Mouse (Mus musculus): ENCODE results near the gene Mapk8. TPM values are rescaled to one million over a fixed set of nuclear protein-coding genes. Genes with fewer than 3 reads are reported as not detected.

Gene Mapk8
- polyA plus RNA-seq, 1 experiment from 2014 or later, result 10.3 TPM

DNA sequence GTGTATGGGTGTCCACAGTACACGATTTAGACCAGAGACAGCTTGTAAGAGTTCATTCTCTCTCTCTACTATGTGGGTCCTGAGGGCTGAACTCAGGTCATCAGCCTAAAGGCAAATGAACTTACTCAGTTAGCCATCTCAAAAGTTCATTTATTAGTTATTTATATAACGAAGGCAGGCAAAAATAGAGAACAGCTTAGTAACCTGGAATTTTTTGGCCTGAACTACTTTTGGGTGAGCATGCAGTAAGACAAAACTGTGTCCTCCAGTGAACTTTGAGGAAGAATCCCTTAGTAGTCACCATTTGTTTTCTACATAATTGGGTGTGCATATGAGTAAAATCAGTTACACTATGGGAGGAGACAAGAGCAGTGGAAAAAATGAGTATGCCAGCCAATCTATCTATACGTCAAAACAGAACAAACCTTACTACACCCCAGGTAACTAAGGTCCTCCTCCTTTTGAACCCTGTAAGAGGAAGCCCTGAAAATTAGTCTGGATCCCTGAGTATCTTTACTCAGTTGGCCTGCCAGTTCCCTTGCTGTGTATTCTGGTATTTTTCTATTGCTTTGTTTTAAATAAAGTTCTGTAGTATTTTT, 28.5 kb downstream of the Mapk8 start:
- H3K9me3 ChIP-seq (ENCODE audit: control insufficient read depth, low read length), result no peaks in the 10 kb centered on the region
- WGBS, result 89% methylated on average over 3 of the region's 3 CpGs
- no peak for ATAC-seq
- H3K4me3 ChIP-seq (ENCODE audit: low read length), result no peak overlapping the region
- no peaks in the 10 kb centered on the region for H3K4me1 ChIP-seq (ENCODE audit: control insufficient read depth, insufficient read depth, low read length)
- no peaks in the 10 kb centered on the region for H3K27me3 ChIP-seq (replicated peaks; ENCODE audit: control insufficient read depth, insufficient read depth, low read length)
- H3K27ac ChIP-seq (ENCODE audit: low read length), result no peak overlapping the region
- no peak overlapping the region for H3K4me2 ChIP-seq (ENCODE audit: low read depth, low read length)
- no peaks in the 10 kb centered on the region for H3K36me3 ChIP-seq (ENCODE audit: control insufficient read depth, insufficient read depth, low read length)
- H3K9ac ChIP-seq (ENCODE audit: low read depth, low read length), result no peak overlapping the region

DNA sequence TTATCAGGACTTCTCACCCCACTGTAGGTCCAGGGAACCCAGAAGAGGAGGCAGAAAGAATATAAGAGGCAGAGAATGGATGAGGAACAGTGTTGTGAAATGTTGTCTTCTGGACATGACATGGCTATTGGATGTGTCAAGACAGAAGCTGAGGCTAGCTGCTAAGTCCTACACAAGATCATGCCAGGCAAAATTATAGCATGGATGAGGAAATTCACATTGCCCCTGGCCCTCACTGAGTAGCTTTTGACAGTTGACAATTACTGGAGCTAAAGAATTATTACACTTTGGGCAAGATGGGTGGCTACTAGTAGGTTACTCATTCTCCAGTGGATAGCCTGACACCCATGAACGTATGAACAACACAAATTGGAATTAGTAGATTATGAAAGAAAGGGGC, 31.2 kb downstream of the Mapk8 start:
- Histone ChIP-seq H3K27me3 (replicated peaks; ENCODE audit: control insufficient read depth, insufficient read depth, low read length) (no peaks in the 10 kb centered on the region), H3K9me3 (ENCODE audit: control insufficient read depth, low read length) (no peaks in the 10 kb centered on the region), H3K4me3 (ENCODE audit: low read length) (no peak overlapping the region), H3K27ac (ENCODE audit: low read length) (no peak overlapping the region), H3K9ac (ENCODE audit: low read depth, low read length) (no peak overlapping the region), H3K4me1 (ENCODE audit: control insufficient read depth, insufficient read depth, low read length) (no peaks in the 10 kb centered on the region), H3K4me2 (ENCODE audit: low read depth, low read length) (no peak overlapping the region), H3K36me3 (ENCODE audit: control insufficient read depth, insufficient read depth, low read length) (no peaks in the 10 kb centered on the region)
- ATAC-seq, result no peak
- WGBS, result 97% methylated on average over 1 of the region's 1 CpGs

DNA sequence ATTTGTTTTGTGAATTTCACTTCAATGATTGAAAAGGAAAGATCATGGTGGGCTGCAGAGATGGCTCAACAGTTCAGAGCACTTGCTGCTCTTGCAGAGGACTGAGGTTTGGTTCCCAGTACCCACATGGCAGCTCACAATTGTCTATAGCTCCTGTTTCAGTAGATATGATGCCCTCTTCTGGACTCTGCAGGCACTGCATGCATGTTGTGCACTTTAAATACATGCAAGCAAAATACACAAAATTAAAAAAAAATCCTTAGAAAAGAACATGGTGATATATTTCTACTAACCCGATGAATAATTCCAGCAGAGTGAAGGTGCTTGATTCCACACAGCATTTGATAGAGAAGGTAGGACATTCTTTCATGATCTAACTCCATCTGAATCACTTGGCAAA, 44.6 kb downstream of the Mapk8 start:
- Histone ChIP-seq H3K36me3 (ENCODE audit: control insufficient read depth, insufficient read depth, low read length) (no peaks in the 10 kb centered on the region), H3K27ac (ENCODE audit: low read length) (no peak overlapping the region), H3K9me3 (ENCODE audit: control insufficient read depth, low read length) (no peaks in the 10 kb centered on the region), H3K4me2 (ENCODE audit: low read depth, low read length) (no peak overlapping the region), H3K9ac (ENCODE audit: low read depth, low read length) (no peak overlapping the region), H3K4me3 (ENCODE audit: low read length) (no peak overlapping the region), H3K4me1 (ENCODE audit: control insufficient read depth, insufficient read depth, low read length) (no peaks in the 10 kb centered on the region), H3K27me3 (replicated peaks; ENCODE audit: control insufficient read depth, insufficient read depth, low read length) (no peaks in the 10 kb centered on the region)
- 98% methylated on average over 1 of the region's 1 CpGs for WGBS
- no peak for ATAC-seq

DNA sequence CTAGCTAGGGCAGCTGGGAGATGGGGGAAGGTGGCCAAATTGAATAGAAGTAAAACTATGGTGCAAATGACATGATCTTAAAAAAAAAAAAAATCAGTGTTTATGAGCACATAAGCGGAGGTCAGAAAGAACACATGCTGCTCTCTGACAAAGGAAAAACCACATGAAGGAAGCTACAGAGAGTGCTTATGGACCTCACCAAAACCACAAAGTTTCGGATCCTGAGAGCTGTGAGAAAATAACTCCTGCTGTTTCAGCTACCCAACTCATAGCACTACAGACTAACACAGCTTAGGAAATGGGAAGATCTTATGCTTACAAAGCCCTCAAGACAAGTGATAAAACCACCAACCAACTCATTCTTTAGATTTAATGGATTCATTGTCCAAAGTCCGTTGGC, 46.9 kb downstream of the Mapk8 start:
- Histone ChIP-seq H3K4me3 (ENCODE audit: low read length) (no peak overlapping the region), H3K9ac (ENCODE audit: low read depth, low read length) (no peak overlapping the region), H3K4me1 (ENCODE audit: control insufficient read depth, insufficient read depth, low read length) (no peaks in the 10 kb centered on the region), H3K27me3 (replicated peaks; ENCODE audit: control insufficient read depth, insufficient read depth, low read length) (no peaks in the 10 kb centered on the region), H3K36me3 (ENCODE audit: control insufficient read depth, insufficient read depth, low read length) (no peaks in the 10 kb centered on the region), H3K9me3 (ENCODE audit: control insufficient read depth, low read length) (no peaks in the 10 kb centered on the region), H3K4me2 (ENCODE audit: low read depth, low read length) (no peak overlapping the region), H3K27ac (ENCODE audit: low read length) (no peak overlapping the region)
- ATAC-seq, result no peak
- WGBS, result 85% methylated on average over 3 of the region's 3 CpGs

DNA sequence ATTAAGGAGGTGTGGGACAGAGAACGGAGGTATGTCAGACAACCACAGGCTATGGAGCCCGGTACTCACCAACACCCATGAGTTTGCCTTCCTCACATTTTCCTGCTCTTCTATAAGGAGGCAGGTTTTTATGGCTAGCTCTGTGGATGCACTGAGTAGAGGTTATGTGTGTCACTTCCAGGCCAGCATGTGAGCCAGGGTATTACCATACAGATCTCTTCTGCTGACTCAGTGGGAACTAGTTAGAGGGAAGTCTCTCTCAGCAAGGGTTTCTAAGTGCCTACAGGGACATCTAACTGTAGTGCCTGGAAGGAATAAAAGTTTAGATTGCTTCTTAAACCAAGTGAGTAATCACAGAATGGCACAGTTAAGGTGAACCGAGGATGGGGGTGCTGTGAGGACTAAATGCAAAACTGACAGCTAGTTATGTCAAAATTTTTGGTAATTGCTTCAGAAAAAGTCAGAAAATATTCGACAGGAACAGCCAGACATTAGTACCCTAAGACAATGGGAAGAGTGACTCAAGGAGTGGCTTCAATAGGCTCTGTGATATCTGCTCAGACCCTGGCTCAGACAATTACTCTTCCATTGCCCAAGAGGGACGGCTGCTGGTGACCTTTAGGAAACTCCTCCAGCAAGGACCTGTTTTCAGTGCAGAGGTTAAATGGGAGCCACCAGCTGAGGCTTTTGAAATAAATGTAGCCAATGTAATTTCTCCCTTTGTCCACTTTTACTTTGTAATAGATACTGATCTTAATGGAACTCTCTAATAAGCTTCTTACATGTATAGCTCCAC, 48.7 kb downstream of the Mapk8 start:
- no peak overlapping the region for H3K9ac ChIP-seq (ENCODE audit: low read depth, low read length)
- H3K9me3 ChIP-seq (ENCODE audit: control insufficient read depth, low read length), result no peaks in the 10 kb centered on the region
- no peaks in the 10 kb centered on the region for H3K36me3 ChIP-seq (ENCODE audit: control insufficient read depth, insufficient read depth, low read length)
- ATAC-seq, result no peak
- H3K4me3 ChIP-seq (ENCODE audit: low read length), result no peak overlapping the region
- no peak overlapping the region for H3K27ac ChIP-seq (ENCODE audit: low read length)
- H3K4me1 ChIP-seq (ENCODE audit: control insufficient read depth, insufficient read depth, low read length), result no peaks in the 10 kb centered on the region
- H3K27me3 ChIP-seq (replicated peaks; ENCODE audit: control insufficient read depth, insufficient read depth, low read length), result no peaks in the 10 kb centered on the region
- WGBS, result 82% methylated on average over 5 of the region's 5 CpGs
- H3K4me2 ChIP-seq (ENCODE audit: low read depth, low read length), result no peak overlapping the region

DNA sequence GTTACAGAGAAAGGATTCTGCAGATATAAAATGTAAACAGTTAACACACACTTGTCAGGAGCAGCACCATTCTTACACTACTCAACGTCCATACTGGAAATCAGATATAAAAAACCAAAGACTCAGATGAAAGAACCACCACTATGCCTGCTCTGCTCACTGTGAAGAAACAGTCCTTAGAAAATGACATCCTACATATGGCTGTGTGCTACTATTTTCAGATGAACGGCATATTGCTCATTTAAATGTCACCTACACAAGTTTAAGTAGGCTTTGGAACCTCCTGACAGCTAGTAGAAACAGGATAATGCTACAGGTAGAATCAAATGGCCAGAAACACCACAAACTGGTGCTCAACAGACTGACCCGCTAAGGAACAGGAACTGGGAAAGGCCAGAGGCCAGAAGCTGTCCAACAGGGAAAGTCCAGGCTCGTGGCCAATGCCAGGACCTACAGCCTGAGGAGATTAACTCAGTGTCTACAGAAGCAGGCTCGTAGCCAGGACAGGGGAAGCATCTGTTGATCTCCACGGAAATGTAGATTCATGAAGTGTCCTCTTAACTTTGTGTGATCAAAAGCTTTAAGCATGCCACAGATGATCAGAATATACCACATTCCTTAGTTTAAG, 66.0 kb downstream of the Mapk8 start:
- WGBS, result 81% methylated on average over 6 of the region's 6 CpGs
- Histone ChIP-seq H3K4me2 (ENCODE audit: low read depth, low read length) (no peak overlapping the region), H3K9ac (ENCODE audit: low read depth, low read length) (no peak overlapping the region), H3K4me1 (ENCODE audit: control insufficient read depth, insufficient read depth, low read length) (no peaks in the 10 kb centered on the region), H3K9me3 (ENCODE audit: control insufficient read depth, low read length) (no peaks in the 10 kb centered on the region), H3K36me3 (ENCODE audit: control insufficient read depth, insufficient read depth, low read length) (peaks cover 3% of the 10 kb centered on the region; the same call in 1 of the 2 replicates), H3K27me3 (replicated peaks; ENCODE audit: control insufficient read depth, insufficient read depth, low read length) (no peaks in the 10 kb centered on the region), H3K4me3 (ENCODE audit: low read length) (no peak overlapping the region), H3K27ac (ENCODE audit: low read length) (no peak overlapping the region)
- no peak for ATAC-seq

DNA sequence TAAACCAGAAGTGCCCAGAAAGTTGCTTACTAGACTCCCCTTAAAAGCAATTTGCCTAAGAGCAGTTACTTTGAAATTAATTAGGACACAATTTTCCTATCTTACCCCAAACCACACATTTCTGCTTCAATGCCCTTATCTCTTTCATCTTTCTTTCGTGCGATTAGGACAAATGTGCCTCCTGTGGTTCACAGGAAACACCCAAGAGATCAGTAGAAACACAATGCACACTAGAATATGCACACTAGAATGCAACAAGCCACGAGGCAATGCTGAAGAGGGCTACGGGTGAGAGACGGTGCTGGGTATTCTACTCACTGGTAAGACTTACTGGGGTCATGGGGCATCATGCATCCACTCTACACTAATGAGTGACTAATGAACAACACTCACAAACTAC, 68.2 kb downstream of the Mapk8 start:
- H3K27me3 ChIP-seq (replicated peaks; ENCODE audit: control insufficient read depth, insufficient read depth, low read length), result no peaks in the 10 kb centered on the region
- H3K27ac ChIP-seq (ENCODE audit: low read length), result no peak overlapping the region
- no peaks in the 10 kb centered on the region for H3K4me1 ChIP-seq (ENCODE audit: control insufficient read depth, insufficient read depth, low read length)
- no peak overlapping the region for H3K4me2 ChIP-seq (ENCODE audit: low read depth, low read length)
- H3K36me3 ChIP-seq (ENCODE audit: control insufficient read depth, insufficient read depth, low read length), result peaks cover 3% of the 10 kb centered on the region; the same call in 1 of the 2 replicates
- H3K9me3 ChIP-seq (ENCODE audit: control insufficient read depth, low read length), result no peaks in the 10 kb centered on the region
- WGBS, result 86% methylated on average over 5 of the region's 5 CpGs
- no peak overlapping the region for H3K9ac ChIP-seq (ENCODE audit: low read depth, low read length)
- no peak for ATAC-seq
- H3K4me3 ChIP-seq (ENCODE audit: low read length), result no peak overlapping the region

DNA sequence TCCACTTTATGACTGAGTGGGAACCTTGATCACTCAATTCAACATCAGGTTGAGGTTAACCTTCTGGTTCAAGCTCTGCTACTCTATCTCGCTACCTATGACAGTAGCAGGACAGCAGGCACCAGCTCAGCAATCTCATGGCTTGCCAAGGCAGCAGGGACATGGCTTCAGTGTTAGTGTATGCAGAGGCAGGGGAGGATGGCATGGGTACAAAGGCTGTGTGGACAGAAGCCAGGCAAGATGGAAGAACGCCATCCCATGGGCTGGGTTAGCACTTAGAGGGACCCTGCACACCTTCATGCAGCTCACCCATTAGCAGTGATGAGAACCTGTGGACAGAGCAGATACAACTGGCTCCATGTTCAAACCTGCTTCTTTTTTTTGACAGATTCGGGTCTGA, 69.7 kb downstream of the Mapk8 start:
- no peak overlapping the region for H3K4me3 ChIP-seq (ENCODE audit: low read length)
- 93% methylated on average over 3 of the region's 3 CpGs for WGBS

DNA sequence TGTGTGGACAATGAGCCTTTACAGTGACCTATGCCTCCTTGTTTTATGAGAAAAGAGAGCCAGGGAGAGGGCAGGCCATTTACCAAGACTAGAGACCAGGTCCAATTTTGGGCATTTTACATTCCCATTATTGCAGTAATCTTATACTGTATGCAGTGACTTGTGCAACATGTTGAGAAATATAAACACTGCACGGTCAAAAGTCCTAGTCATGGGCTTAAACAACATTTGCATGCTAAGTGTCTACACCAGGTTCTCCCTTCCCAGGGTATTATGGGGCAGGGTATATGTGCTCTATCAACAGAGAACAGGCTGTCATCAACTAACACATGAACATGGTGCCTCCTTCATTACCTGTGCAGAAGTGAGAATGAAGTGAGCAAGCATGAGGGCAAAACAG, 72.9 kb downstream of the Mapk8 start:
- no peak for ATAC-seq
- 62% methylated on average over 1 of the region's 1 CpGs for WGBS

More for the DNA sequence above, 69.7 kb downstream of the Mapk8 start:
- Histone ChIP-seq H3K36me3 (ENCODE audit: control insufficient read depth, insufficient read depth, low read length) (peaks cover 3% of the 10 kb centered on the region; the same call in 1 of the 2 replicates), H3K9ac (ENCODE audit: low read depth, low read length) (no peak overlapping the region), H3K9me3 (ENCODE audit: control insufficient read depth, low read length) (no peaks in the 10 kb centered on the region), H3K4me2 (ENCODE audit: low read depth, low read length) (no peak overlapping the region), H3K27ac (ENCODE audit: low read length) (no peak overlapping the region), H3K27me3 (replicated peaks; ENCODE audit: control insufficient read depth, insufficient read depth, low read length) (no peaks in the 10 kb centered on the region), H3K4me1 (ENCODE audit: control insufficient read depth, insufficient read depth, low read length) (no peaks in the 10 kb centered on the region)
- ATAC-seq, result no peak

More for the DNA sequence above, 72.9 kb downstream of the Mapk8 start:
- no peaks in the 10 kb centered on the region for H3K27me3 ChIP-seq (replicated peaks; ENCODE audit: control insufficient read depth, insufficient read depth, low read length)
- H3K9ac ChIP-seq (ENCODE audit: low read depth, low read length), result no peak overlapping the region
- H3K9me3 ChIP-seq (ENCODE audit: control insufficient read depth, low read length), result no peaks in the 10 kb centered on the region
- H3K27ac ChIP-seq (ENCODE audit: low read length), result no peak overlapping the region
- peaks cover 6% of the 10 kb centered on the region; the same call in 1 of the 2 replicates for H3K4me1 ChIP-seq (ENCODE audit: control insufficient read depth, insufficient read depth, low read length)
- H3K36me3 ChIP-seq (ENCODE audit: control insufficient read depth, insufficient read depth, low read length), result 0 out of 2 replicates have a peak, but pooled peaks cover 1% of the 10 kb centered on the region
- H3K4me3 ChIP-seq (ENCODE audit: low read length), result no peak overlapping the region
- no peak overlapping the region for H3K4me2 ChIP-seq (ENCODE audit: low read depth, low read length)
